Mouse (Mus musculus) CH12.LX (cell line): Measurements from ENCODE around the gene Cit.

Experiments used
- CTCF ChIP-seq, 2 experiments: IDR thresholded peaks in 1 of 2; conservative IDR thresholded peaks in 1 of 2; 2 replicates each; pipeline ENCODE4 v1.5.1; 2011 to 2012; ENCODE audit warnings: low read depth in 2 of 2, low read length in 2 of 2, improper control_type of control experiment in 1 of 2, inconsistent platforms in 1 of 2, mild to moderate bottlenecking in 1 of 2, moderate library complexity in 1 of 2
- EP300 ChIP-seq: IDR thresholded peaks from 2 replicates; pipeline ENCODE4 v1.6.1; 2011; ENCODE audit warnings: low read length, improper control_type of control experiment
- JUND ChIP-seq: conservative IDR thresholded peaks from 2 replicates; pipeline ENCODE4 v1.6.1; 2011; ENCODE audit warnings: low read depth, low read length, improper control_type of control experiment

- no peak for TF ChIP-seq JUND
- TF ChIP-seq EP300 = no peak
- no peak for TF ChIP-seq CTCF (conservative IDR thresholded peaks at IDR 0.05 in 1 of 2, IDR thresholded peaks at IDR 0.05 in 1 of 2; ENCODE audit: low read depth in 2 of 2, low read length in 2 of 2)
These were observed 172.3 kb downstream of the Cit start for GRCm38 (mm10) chr5:116017391-116017790.
